21 mouse cellular contexts compared by ENCODE assay signal in the genomic region with DNA sequence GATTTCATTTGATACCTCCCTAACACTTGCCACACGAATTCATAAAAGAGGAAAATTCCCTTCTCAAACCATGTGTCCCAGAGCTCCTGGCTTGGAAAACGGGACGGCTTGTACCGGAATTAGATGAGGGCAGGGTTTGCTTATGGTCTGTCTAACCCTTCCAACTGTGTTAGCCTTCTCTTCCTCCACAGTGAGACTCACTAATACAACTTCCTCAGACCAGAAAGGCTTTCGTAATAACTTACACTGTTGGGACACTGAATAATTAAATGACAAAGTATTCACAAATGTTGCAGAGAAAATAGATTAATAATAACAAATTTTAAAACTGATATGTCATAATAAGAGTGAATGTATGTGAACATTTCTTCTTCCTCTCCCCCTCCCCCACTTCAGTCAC.
"Had no signal": no experiment of that assay in that cellular context is flagged by ENCODE, and none has a peak within 500 bp of the region (broad histone marks: within the 10 kb centered on the region; RNA-seq: fewer than 3 reads in every experiment).

No protein-coding gene starts in this region.

- H3K9me3 ChIP-seq: lung, embryonic 15.5 days; midbrain, embryonic 10.5 days; midbrain, embryonic 12.5 days; neural tube, embryonic 13.5 days; neural tube, embryonic 15.5 days; stomach, embryonic 15.5 days had no signal

- H3K36me3 ChIP-seq: lung, embryonic 15.5 days; midbrain, embryonic 10.5 days; midbrain, embryonic 12.5 days; neural tube, embryonic 13.5 days; neural tube, embryonic 15.5 days; stomach, embryonic 15.5 days had no signal

- H3K27me3 ChIP-seq: lung, embryonic 15.5 days; midbrain, embryonic 12.5 days; neural tube, embryonic 13.5 days; neural tube, embryonic 15.5 days; stomach, embryonic 15.5 days had no signal

- H3K4me1 ChIP-seq: lung, embryonic 15.5 days; neural tube, embryonic 15.5 days; stomach, embryonic 15.5 days had no signal

- H3K4me2 ChIP-seq: lung, embryonic 15.5 days; midbrain, embryonic 12.5 days; neural tube, embryonic 13.5 days; neural tube, embryonic 15.5 days; stomach, embryonic 15.5 days had no signal

- H3K27ac ChIP-seq: lung, embryonic 15.5 days; midbrain, embryonic 10.5 days; midbrain, embryonic 12.5 days; neural tube, embryonic 13.5 days; neural tube, embryonic 15.5 days; stomach, embryonic 15.5 days; stomach, postnatal 0 days had no signal

- H3K9ac ChIP-seq: liver, postnatal 0 days; lung, embryonic 15.5 days; midbrain, embryonic 12.5 days; neural tube, embryonic 13.5 days; neural tube, embryonic 15.5 days; stomach, embryonic 15.5 days had no signal

- ATAC-seq: liver, postnatal 0 days; lung, postnatal 0 days; midbrain, embryonic 16.5 days had no signal

- H3K4me3 ChIP-seq: lung, embryonic 15.5 days; midbrain, embryonic 10.5 days; midbrain, embryonic 12.5 days; myocyte; neural tube, embryonic 13.5 days; neural tube, embryonic 15.5 days; stomach, embryonic 15.5 days had no signal

- DNase-seq: liver, postnatal 0 days; lung, adult 2 months; lung, postnatal 4 days; midbrain, embryonic 14.5 days; retina, postnatal 1 day; right cerebral cortex, adult 18-20 months; right cerebral cortex, postnatal 25 days; right cerebral cortex, postnatal 4 days; thymus, adult 2 months; thymus, postnatal 25 days; thymus, postnatal 4 days had no signal
